9 mouse cellular contexts compared by ENCODE assay signal in the genomic region with DNA sequence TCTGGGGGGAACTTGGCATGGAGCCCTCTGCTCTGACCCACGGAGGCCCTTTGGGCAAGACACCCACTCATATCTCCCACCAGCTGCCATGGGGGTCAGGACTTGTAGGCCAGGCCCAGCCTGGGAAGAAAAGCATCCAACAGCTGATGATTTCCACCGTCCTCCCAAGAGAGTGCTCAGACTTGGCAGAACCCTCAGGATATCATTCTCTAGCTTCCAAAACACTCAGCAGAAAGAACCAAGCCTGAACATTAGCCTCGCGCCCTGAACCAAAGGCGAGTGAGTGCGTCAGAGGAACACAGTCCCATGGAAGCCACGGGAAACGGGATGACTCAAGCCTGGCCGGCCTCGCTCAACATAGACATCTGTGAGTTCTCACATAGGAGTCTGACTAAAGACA. TPM values are rescaled to one million over a fixed set of nuclear protein-coding genes. Genes with fewer than 3 reads are reported as not detected.
DNase-seq lines count a peak whose midpoint lies in the region; ATAC-seq lines count a peak whose summit lies in the region.
"Had no signal": no experiment of that assay in that cellular context is flagged by ENCODE, and none has a peak within 500 bp of the region (broad histone marks: within the 10 kb centered on the region; RNA-seq: fewer than 3 reads in every experiment).

No protein-coding gene starts in this region.

- no peak overlapping the region for H3K4me3 ChIP-seq in heart, embryonic 14.5 days (ENCODE audit: control insufficient read depth in 1 of 2, insufficient read depth in 1 of 2, low read depth in 1 of 2, low read length in 2 of 2)
- H3K4me3 ChIP-seq: erythroblast, embryonic 14.5 days had no signal

- peak overlapping the region; percentile 23 to 39; a peak in 3 of 4 replicates for H3K27ac ChIP-seq in heart, embryonic 14.5 days (replicated peaks in 1 of 2; ENCODE audit: control insufficient read depth in 1 of 2, insufficient read depth in 1 of 2, low read depth in 2 of 2, low read length in 2 of 2)

- H3K4me1 ChIP-seq in heart, embryonic 14.5 days (ENCODE audit: control insufficient read depth in 2 of 2, insufficient read depth in 2 of 2, low read length in 2 of 2) = peaks cover 59 to 90% of the 10 kb centered on the region in 2 experiments

- no peaks in the 10 kb centered on the region for H3K27me3 ChIP-seq in heart, embryonic 14.5 days (ENCODE audit: control insufficient read depth, insufficient read depth, low read length)

- ATAC-seq in heart, embryonic 14.5 days (ENCODE audit: insufficient number of reproducible peaks, insufficient read depth, low FRiP score, low read depth) = no peak
- ATAC-seq in granulocyte monocyte progenitor cell, adult 5-6 weeks (replicated peaks; ENCODE audit: poor library complexity, severe bottlenecking) = no peak

- DNase-seq in ovary, postnatal 36 days (ENCODE audit: low spot score) = peak; percentile 6
- no peak for DNase-seq in ovary, adult 18-20 months (ENCODE audit: low spot score)
- DNase-seq in kidney, postnatal 14 days = peak; percentile 75
- peak; percentile 53 for DNase-seq in testis, postnatal 10 days (ENCODE audit: low spot score)
- no peak for DNase-seq in thymus, postnatal 10 days (ENCODE audit: low spot score in 2 of 2)
- DNase-seq in thymus, postnatal 25 days = no peak

- no peak overlapping the region for H3K9ac ChIP-seq in heart, embryonic 14.5 days (ENCODE audit: low read length)

- no peaks in the 10 kb centered on the region for H3K36me3 ChIP-seq in heart, embryonic 14.5 days (ENCODE audit: control insufficient read depth, insufficient read depth, low read length)

- 72% methylated on average over 10 of the region's 10 CpGs for WGBS in heart, embryonic 14.5 days

- no peak overlapping the region for H3K4me2 ChIP-seq in heart, embryonic 14.5 days (ENCODE audit: low read length)

- no peaks in the 10 kb centered on the region for H3K9me3 ChIP-seq in heart, embryonic 14.5 days (ENCODE audit: control insufficient read depth, low read length)

RNA-seq across cellular contexts. Expression of gene Tln2, which starts 25.4 kb away (rescaled TPM):
- polyA plus RNA-seq in heart, embryonic 14.5 days (2014; fragmentation: Nextera tagmentation; extraction: Ambion mirVana) = 66.0 and 76.0 TPM in 2 replicates
- 0.28 TPM in 1 of 2 replicates, not detected in the other for total RNA-seq in granulocyte monocyte progenitor cell, adult 5-6 weeks (2014; fragmentation: Nextera tagmentation)
- total RNA-seq in granulocyte monocyte progenitor cell, adult 5-6 weeks (2017) = 1.4 and 7.0 TPM in 2 replicates

Comparison
In these comparisons a context has a peak if more than half of its experiments do, and no peak if none do; other contexts are left out.
1. DNase-seq: peak in ovary, postnatal 36 days (single experiment), kidney, postnatal 14 days (single experiment) and testis, postnatal 10 days (single experiment); none in ovary, adult 18-20 months (single experiment), thymus, postnatal 10 days (0 of 2) and thymus, postnatal 25 days (single experiment).